Comparison of ENCODE assay signal across 8 mouse cellular contexts in genomic region chr10:111389890-111390289, GRCm38 (mm10).
A peak's percentile ranks its signal among the peaks of the same experiment; 100 is the strongest.
DNase-seq lines count a peak whose midpoint lies in the region; ATAC-seq and TF ChIP-seq lines count a peak whose summit lies in the region.

No protein-coding gene starts in this region.

- H3K4me2 ChIP-seq in forebrain, embryonic 12.5 days, result no peak overlapping the region
- H3K4me2 ChIP-seq in heart, embryonic 13.5 days, result peak overlapping the region; percentile 60
- H3K4me2 ChIP-seq in liver, postnatal 0 days (ENCODE audit: low read depth, low read length), result no peak overlapping the region

- TF ChIP-seq EP300 in liver, postnatal 0 days (IDR thresholded peaks at IDR 0.05; ENCODE audit: low read depth), result 0 out of 2 replicates have a peak, but pooled peaks have one; percentile 16

- H3K9ac ChIP-seq in forebrain, embryonic 12.5 days, result no peak overlapping the region
- no peak overlapping the region for H3K9ac ChIP-seq in heart, embryonic 13.5 days
- no peak overlapping the region for H3K9ac ChIP-seq in liver, postnatal 0 days (replicated peaks)

- TF ChIP-seq CTCF in liver, postnatal 0 days (IDR thresholded peaks at IDR 0.05; ENCODE audit: low read depth), result no peak

- WGBS in forebrain, embryonic 12.5 days, result 61% methylated on average over 9 of the region's 9 CpGs
- WGBS in heart, embryonic 13.5 days, result 18% methylated on average over 9 of the region's 9 CpGs
- 53% methylated on average over 9 of the region's 9 CpGs for WGBS in liver, postnatal 0 days (ENCODE audit: insufficient replicate concordance)

- no peak overlapping the region for H3K27ac ChIP-seq in forebrain, embryonic 12.5 days
- peak overlapping the region; percentile 72 for H3K27ac ChIP-seq in heart, embryonic 13.5 days (replicated peaks)
- H3K27ac ChIP-seq in liver, postnatal 0 days (ENCODE audit: low read depth), result no peak overlapping the region

- peaks cover 18% of the 10 kb centered on the region for H3K4me1 ChIP-seq in forebrain, embryonic 12.5 days
- peaks cover 32% of the 10 kb centered on the region for H3K4me1 ChIP-seq in heart, embryonic 13.5 days
- peaks cover 4% of the 10 kb centered on the region for H3K4me1 ChIP-seq in liver, postnatal 0 days (ENCODE audit: insufficient read depth)

- peak; percentile 74 for ATAC-seq in forebrain, embryonic 12.5 days (ENCODE audit: low FRiP score)
- peak; percentile 65 for ATAC-seq in heart, embryonic 13.5 days (ENCODE audit: extremely low read depth, insufficient number of reproducible peaks, low FRiP score, low TSS enrichment)
- peak; percentile 34; the same call in 1 of the 2 replicates for ATAC-seq in liver, postnatal 0 days

- peak; percentile 65 for DNase-seq in 3134 (ENCODE audit: extremely low read depth, insufficient read length, low spot score)
- peak; percentile 88 for DNase-seq in adrenal gland, adult 2 months
- peak; percentile 88 for DNase-seq in layer of hippocampus, adult 11-12 months (ENCODE audit: low spot score)
- peak; percentile 68 for DNase-seq in liver, postnatal 0 days
- DNase-seq in retina, postnatal 7 days (ENCODE audit: low read depth, low spot score), result peak; percentile 49
- DNase-seq in natural killer cell, adult 2 months (ENCODE audit: low spot score in 2 of 2), result no peak

- no peak overlapping the region for H3K4me3 ChIP-seq in forebrain, embryonic 12.5 days (replicated peaks)
- peak overlapping the region; percentile 25; the same call in 1 of the 2 replicates for H3K4me3 ChIP-seq in heart, embryonic 13.5 days
- no peak overlapping the region for H3K4me3 ChIP-seq in liver, postnatal 0 days (ENCODE audit: low read depth, low read length)

- H3K27me3 ChIP-seq in forebrain, embryonic 12.5 days, result no peaks in the 10 kb centered on the region
- H3K27me3 ChIP-seq in heart, embryonic 13.5 days (replicated peaks), result no peaks in the 10 kb centered on the region
- no peaks in the 10 kb centered on the region for H3K27me3 ChIP-seq in liver, postnatal 0 days (ENCODE audit: insufficient read depth, low read length)

- H3K9me3 ChIP-seq in forebrain, embryonic 12.5 days, result no peaks in the 10 kb centered on the region
- H3K9me3 ChIP-seq in heart, embryonic 13.5 days, result peaks cover 4% of the 10 kb centered on the region; the same call in 1 of the 2 replicates
- no peaks in the 10 kb centered on the region for H3K9me3 ChIP-seq in liver, postnatal 0 days (ENCODE audit: low read length)

- H3K36me3 ChIP-seq in forebrain, embryonic 12.5 days (replicated peaks), result no peaks in the 10 kb centered on the region
- no peaks in the 10 kb centered on the region for H3K36me3 ChIP-seq in heart, embryonic 13.5 days
- no peaks in the 10 kb centered on the region for H3K36me3 ChIP-seq in liver, postnatal 0 days (replicated peaks; ENCODE audit: insufficient read depth, low read length)

Comparison
In these comparisons a context has a peak if more than half of its experiments do, and no peak if none do; other contexts are left out.
1. DNase-seq: peak in 3134 (single experiment), adrenal gland, adult 2 months (single experiment), layer of hippocampus, adult 11-12 months (single experiment), liver, postnatal 0 days (single experiment) and retina, postnatal 7 days (single experiment); none in natural killer cell, adult 2 months (0 of 2).
2. Peak in every context shown above with its lines, with median percentiles within 50 percentile points of each other: ATAC-seq.